Mouse (Mus musculus) mammary gland, adult 2 months (tissue): ENCODE measurements around the gene Tbx15. TPM values are rescaled to one million over a fixed set of nuclear protein-coding genes. Genes with fewer than 3 reads are reported as not detected.

Experiments
- polyA plus RNA-seq: library from polyadenylated mRNA; depleted of rRNA; stranded (reverse); fragments of >200 nt; gene quantifications from 2 replicates; pipeline ENCODE4 v1.2.3, GENCODE M21; 2012; ENCODE audit warnings: low replicate concordance; rRNA removed

The Tbx15 gene
- 7.2 and 39.4 TPM in 2 replicates for polyA plus RNA-seq

GRCm38 (mm10) chr3:99240213-99240720 is at the start of gene Tbx15:
Gene Tbx15 (plus strand): TSS chr3:99240381.

Other genes with a start within 250 kb of the Tbx15 start
- 2.2 and 5.8 TPM in 2 replicates for gene Wars2, start 99.3 kb upstream of the Tbx15 start, polyA plus RNA-seq